Mouse (Mus musculus) erythroblast, adult 5-6 weeks (primary cell): ENCODE results near the gene E430018J23Rik. TPM values are rescaled to one million over a fixed set of nuclear protein-coding genes. Genes with fewer than 3 reads are reported as not detected.
A peak's percentile ranks its signal among the peaks of the same experiment; 100 is the strongest.
"Not testable (repeated sequence)": the region's sequence is repeated elsewhere in the genome, so short reads cannot be mapped to it uniquely, and the experiment has no call there.

Experiments
- ATAC-seq: replicated peaks from 2 replicates; pipeline ENCODE4 v1.8.0; 2016; ENCODE audit warnings: moderate number of reproducible peaks, mild to moderate bottlenecking, moderate TSS enrichment, inconsistent platforms; ENCODE audit not compliant: poor library complexity, low FRiP score, severe bottlenecking
- total RNA-seq, 2 experiments: library from RNA; stranded (forward) in 1 of 2; stranded (reverse) in 1 of 2; fragments of 150-400 nt in 1 of 2; fragments of 200-764, 138-1000 nt in 1 of 2; gene quantifications; 2 replicates each; pipeline versions ENCODE4 v1.2.3 to v1.2.4; 2015 to 2017; ENCODE audit warnings: low replicate concordance in 2 of 2

E430018J23Rik gene
- total RNA-seq, 2 experiments from 2014 or later: 3.4 TPM; not detected in 1

DNA sequence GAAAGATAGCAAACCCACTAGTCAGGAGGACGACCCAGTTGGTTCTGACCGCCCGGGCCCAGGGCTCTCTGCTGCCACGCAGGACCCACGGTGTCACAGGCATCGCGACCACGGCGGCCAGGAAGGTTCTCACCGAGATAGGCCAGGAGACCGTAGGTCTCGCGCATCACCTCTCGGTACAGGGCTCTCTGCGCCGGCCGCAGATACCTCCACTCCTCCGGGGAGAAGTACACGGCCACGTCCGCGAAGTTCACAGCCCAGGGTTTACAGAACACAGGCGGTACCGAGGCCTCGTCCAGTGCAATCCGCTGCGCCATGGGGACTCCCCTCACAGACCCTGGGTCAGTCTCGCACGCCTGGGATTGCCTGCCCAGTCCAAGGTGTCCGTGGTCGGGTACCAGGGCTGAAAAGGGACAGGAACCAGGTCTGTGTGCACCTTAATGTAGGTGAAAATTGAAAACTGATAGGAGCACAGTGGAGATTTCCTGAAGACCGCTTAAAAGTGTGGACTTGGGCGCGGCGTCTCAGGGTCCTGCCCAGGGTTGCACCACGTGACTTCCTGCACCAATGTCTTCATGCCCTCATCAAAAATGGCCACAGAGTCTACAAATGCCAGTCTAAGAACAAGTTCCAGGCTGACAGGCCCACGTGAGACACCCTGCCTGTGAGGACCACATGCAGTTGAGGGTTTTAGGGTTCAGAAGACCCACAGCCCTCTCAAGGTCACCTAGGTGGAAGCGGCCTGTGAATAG is 6.6 kb downstream of the E430018J23Rik start, which contains the start of gene 9130019O22Rik:
Gene 9130019O22Rik (minus strand): TSS at position 526 of the 752 bp plus-strand sequence.
- peak; percentile 91 for ATAC-seq

DNA sequence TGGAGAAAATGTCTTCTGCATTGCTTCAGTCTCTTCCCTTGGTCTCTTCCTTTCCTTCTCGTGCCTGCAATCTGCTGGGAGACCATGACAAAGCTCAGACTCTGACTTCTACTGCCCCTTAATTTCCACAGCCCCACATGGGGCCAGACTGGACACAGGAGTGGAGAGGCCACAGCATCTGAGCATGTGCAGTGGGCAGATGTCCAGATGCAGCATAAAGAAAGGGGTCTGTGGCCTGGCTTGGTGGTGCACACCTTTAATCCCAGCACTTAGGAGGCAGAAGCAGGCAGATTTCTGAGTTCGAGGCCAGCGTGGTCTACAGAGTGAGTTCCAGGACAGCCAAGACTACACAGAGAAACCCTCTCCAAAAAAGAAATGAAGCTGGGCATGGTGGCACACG is 7.9 kb downstream of the E430018J23Rik start:
- ATAC-seq: not testable (repeated sequence)

DNA sequence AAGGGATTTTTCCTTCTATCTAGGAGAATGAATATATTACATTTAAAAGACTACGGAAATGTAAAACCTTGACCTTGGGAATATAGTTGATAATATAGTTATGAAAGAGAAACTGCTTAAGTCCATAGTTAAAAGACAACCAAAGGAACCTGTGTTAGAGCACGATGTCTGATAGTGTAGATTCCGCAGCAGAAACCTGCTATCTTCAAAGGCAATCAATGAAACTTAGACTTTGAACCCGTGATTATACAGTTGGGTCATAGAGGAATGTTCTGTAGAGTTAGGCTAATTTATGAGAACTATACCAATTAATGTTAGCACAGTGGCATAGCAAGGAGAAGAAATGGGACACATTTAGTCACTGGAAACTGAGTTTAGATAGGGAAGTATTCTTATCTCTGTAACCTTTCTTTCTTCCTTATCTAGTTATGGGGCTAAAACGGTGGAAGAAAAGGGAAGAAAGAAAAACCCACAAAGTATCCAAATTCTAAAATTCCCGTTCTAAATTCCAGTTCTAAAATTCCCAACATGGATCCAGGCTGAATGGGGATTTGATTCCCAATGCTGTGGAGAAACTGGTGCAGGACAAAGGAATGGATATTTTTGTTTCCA is 15.0 kb downstream of the E430018J23Rik start:
- ATAC-seq: no peak

DNA sequence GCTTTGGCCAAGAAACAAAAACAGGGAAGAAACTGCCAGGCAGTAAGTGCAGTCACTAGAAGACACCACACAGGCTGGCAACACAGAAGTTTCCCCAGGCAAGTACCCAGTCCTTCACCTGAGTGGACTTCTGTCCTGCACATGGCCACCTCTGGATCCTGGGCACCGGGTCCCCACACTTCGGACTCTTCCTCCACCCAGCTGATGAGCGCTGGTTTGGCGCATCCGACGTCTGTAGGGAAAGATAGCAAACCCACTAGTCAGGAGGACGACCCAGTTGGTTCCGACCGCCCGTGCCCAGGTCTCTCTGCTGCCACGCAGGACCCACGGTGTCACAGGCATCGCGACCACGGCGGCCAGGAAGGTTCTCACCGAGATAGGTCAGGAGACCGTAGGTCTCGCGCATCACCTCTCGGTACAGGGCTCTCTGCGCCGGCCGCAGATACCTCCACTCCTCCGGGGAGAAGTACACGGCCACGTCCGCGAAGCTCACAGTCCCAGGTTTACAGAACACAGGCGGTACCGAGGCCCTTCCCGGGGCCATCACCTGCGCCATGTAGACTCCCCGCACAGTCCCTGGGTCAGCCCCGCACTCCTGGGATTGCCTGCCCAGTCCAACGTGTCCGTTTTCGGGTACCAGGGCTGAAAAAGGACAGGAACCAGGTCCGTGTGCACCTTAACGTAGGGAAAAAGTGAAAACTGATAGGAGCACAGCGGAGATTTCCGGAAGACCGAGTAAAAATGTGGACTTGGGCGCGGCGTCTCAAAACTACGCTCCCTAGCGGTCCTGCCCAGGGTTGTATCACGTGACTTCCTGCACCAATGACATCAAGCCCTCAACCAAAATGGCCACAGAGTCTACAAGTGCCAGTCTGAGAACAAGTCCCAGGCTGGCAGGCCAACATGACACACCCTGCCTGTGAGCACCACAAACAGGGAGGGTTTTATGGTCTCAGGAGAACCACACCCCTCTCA is 17.9 kb downstream of the E430018J23Rik start, which contains the start of gene Zfp747:
Gene Zfp747 (minus strand): TSS at position 780 of the 975 bp plus-strand sequence.
- peak; percentile 95 for ATAC-seq

DNA sequence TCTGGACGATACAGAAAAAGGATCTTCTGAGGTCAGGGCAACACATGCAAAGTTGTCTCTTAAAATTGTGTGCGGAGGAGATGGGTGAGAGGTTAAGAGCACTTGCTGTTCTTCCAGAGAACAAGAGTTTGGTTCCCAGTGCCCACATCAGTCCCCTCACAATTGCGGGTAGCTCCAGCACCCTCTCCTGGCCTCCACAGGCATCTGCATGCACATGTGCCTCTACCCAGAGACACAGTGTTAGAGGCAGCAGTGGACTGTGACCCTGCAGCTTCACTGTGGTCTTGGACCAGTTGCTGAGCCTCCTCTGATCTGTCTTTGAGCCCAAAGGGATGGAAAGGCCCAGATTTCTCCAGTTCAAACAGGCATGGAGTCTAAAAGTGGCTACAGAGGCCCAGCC is 21.6 kb downstream of the E430018J23Rik start:
- not testable (repeated sequence) for ATAC-seq

DNA sequence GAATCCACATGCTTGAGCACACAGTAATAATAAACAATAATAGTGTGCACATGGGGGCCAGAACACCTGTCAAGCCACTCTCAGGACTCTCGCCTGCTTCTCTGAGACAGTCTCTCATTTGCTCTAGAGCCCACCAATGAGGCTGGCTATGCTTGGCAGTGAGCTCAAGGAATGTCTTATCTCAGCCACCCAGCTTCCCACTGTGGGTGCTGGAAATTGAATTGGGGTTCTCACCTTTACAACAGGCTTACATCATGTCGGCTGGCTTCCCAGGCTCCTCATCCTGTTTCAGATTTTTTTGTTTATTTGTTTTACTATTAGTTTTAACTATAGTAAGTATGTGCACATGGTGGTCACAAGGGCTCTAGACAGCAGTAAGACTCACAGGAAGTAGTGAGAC is 22.2 kb downstream of the E430018J23Rik start:
- no peak for ATAC-seq

DNA sequence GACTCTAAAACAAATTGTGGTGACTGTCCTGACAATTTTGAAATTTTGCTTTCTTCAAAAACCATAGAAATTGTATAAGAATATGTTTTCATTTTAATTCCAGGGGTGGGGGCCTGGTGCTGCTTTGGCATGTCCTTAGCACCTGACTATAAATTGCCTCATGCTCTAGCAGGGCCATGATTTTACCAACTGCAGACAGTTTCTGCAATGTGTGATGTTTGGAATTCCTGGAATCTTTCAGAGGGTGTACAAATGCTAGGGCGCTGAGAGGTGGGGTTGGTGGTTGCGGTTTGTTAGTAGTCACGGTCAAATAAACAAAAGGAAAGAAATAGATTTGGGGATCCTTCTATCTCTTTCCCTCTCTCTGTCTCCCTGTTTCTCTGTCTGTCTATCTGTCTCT is 27.2 kb downstream of the E430018J23Rik start:
- no peak for ATAC-seq

DNA sequence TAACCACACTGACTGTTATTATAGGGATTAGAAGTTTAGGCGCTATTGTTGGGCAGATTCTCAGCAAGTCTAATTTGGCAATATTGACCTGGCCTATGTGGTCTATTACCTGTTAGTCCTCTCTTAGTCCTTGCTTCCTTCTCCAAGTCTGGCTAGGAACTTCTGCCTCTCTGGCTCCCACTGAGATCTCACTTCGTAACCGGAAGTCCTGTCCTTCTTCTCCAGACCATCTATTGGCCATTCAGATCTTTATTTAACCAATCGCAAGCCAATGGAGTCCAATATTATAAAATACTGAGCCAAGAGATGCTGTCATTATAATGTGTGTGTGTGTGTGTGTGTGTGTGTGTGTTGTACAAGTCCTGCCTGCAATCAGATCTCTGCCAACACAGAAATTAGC is 29.3 kb downstream of the E430018J23Rik start:
- no peak for ATAC-seq

DNA sequence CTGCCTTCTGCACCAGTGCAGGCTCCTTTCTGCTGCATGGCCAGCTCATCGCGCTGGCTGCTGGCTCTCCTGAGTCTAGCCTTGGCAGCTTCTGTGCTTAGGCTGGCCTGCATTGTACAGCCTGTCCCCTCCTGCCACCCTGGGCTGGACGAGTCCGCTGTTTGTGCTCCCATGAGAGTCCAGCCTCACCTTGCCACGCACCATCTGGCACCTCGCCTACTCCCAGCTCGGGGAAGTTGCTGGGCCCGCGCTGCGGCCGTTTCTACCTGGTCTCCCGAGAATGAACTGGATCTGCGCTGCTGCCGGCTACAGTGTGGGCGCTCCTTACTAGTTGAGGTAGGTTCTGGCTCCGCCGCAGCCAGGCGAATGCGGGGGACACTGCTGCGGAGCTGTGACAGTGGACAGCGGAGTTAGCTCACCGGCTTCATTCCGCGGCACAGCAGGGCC is 29.9 kb downstream of the E430018J23Rik start:
- no peak for ATAC-seq

DNA sequence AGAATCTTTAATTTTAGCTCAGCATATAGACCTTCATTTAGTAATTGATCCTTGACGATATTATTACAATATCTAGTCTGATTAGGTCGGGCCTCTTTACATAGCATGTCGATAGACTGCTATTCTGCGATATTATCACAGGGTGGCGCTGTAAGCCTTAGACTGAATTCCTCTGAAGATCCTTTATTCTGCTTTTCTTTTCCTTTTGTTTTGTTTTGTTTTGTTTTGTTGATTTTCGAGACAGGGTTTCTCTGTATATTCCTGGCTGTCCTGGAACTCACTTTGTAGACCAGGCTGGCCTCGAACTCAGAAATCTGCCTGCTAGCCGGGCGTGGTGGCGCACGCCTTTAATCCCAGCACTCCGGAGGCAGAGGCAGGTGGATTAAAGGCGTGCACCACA is 31.0 kb downstream of the E430018J23Rik start:
- ATAC-seq: not testable (repeated sequence)

DNA sequence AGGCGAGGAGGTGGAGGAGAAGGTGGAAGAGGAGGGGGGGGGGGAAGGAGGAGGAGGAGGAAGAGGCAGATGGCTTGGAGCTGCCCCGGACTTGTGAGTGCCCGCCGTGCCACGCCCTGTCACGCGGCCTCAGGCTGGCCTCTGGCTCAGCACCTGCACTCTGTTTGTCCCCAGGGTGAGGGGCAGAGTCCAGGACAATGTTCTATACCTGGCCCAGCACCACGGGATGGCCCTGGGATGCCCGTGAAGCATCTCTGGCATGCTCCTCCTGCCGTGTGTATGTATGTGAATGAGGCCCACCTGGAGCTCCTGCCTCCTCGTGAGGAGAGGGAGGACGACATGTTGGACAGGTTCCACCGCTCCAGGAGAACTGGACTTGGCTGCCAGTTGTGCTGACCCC is 32.0 kb downstream of the E430018J23Rik start:
- ATAC-seq: no peak

DNA sequence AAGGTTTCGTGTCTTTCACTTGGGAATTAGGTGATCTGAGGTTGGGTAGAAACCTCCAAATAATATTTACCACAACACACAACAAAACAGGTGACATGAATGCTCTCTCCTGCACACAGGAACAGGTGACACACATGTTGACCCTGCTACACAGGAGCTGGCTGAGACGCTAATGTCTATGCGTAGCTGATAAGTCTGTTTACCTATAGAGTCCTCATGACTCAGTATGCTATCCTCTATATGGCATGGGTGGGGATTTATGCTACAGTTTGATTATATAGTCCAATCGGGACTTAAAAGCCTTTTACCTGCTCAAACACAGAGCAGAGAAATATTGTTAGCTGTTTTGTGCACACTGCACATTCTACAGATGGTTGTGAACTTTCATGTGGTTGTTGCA is 33.2 kb downstream of the E430018J23Rik start:
- no peak for ATAC-seq

DNA sequence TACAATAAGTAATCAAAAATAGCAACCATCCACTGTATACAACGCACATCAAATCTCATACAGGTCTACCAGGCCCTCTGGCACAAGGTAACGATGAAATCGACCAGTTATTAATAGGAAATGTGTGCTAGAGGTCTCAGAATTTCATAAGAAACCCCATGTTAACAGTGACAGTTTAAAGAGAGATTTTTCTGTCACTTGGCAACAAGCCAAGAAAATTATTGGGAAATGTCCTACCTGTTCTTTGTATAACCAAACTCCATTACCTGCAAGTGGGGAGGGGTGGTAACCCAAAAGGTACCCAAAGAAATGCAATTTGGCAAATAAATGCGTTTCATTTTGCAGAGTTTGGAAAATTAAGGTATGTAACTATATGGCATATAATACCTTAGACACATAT is 35.0 kb downstream of the E430018J23Rik start:
- ATAC-seq: no peak

DNA sequence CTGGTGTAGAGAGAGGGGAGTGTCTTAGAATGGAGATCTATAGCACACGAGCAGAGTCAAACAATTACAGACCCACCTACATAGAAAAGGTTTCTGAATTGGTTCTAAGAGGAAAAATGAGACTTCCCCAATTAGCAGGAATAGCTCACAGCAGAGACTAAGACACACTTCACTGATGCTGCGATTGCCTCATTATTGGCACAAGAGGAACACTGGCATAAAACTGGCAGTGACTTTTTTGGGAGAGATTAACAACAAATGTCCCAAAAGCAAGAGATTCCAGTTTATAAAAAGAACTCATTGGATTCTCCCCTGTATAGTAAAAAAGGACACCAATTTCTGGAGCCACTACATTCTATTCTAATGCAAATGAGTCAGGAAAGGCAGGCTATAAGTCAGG is 35.6 kb downstream of the E430018J23Rik start:
- no peak for ATAC-seq

DNA sequence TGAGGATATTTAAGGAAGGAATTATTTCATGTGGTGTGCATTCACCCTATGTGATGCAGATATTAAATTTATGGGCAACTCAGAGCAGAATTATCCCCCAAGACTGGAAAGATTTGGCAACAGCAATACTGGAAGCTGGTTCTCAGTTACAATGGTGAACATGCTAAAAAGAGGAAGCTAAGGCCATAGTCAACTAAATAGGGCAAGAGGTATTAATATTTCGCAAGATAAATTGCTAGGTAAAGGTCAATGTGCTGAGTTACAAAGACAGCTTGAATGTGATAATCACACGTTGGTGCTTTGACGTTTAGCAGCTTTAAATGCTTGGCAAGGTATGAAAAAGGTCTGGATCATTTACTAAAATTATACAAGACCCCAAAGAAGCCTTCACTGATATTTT is 37.6 kb downstream of the E430018J23Rik start:
- no peak for ATAC-seq

DNA sequence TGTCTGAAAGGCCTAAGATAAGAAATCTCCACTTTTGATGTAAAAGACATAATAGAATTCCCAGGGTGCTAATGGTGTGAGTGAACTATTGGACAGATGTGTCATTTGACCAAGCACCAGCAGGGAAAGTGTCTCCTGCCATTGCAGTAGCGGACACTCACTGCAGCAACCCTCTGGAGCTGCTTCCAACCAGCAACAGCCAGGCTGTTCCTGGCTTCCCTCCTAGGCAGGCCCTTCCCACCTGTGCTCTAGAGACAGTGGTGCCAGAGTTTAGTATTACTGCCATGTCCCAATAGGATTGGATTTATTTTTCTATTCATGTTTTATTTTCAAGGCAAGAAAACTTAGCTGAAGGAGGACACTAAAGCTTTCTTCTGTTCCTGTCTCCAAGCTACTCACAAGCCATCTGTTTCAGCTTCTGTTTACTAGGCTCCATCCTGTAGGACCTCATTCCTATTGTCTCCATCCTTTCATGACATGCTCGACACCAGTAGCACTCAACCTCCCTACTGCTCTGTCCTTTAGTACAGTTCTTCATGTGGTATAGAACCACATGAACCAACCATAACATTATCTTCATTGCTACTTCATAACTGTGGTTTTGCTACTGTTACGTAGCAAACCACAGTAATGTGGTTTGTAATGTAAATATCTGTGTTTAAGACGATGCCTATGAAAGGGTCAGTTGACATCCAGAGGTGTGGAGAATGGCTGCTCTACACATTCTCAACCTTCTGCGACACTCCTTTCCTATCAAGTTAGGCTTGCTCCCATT is 42.0 kb downstream of the E430018J23Rik start:
- ATAC-seq: no peak

DNA sequence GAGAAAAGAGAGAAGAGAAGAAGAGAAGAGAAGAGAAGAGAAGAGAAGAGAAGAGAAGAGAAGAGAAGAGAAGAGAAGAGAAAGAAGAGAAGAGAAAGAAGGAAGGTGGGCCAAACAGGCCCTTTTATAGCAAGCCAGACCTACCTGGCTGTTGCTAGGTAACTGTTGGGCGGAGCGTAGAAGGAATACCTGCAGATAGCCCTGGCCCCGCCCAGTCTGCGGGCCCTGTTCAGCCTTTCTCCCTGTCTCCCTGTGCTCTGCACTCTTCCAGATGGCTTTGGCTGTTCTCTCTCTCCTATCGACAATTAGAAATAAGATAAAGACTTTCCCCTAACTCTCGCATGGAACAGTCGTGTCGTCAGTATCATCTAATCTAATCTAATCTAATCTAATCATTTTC is 46.8 kb downstream of the E430018J23Rik start:
- no peak for ATAC-seq

DNA sequence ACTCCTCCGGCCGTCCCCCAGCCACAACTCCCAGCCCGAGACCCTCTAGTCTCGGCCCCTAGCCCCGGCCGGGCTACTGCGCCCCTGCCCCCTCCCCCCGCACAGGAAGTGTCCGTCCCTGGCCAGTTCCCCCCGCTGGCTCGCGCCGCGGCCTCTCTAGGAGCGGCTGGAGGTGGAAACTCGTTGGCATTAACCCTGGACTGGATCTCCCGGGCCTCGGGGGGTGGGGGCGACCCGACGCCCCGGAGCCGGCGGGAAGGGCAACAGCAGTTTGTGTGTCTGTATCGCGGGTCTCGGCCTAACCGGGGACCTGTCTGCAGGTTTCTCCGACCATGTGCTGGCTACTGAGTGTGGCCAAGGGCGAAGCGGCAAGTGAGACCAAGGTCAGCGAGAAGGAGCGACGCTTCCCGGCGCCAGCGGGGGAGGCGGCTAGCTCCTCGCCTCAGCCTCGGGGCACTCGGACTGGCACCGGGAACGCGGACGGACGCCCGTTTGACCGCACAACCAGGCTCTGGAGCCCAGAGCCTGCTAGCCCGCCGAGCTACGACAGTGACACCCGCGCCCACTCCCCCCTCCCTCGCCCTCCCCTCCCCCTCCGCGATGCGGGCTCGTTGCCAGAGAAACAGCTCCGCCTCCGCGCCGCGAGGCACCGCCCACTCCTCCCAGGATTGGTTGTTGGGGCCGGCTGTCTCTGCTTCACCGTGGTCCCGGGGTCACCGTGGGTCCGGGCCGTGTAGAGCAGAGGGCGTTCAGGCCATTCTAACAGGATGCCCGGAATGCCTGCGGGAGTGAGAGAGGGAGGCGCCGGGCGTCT is 47.7 kb downstream of the E430018J23Rik start, which contains the start of gene Zfp768:
Gene Zfp768 (minus strand): TSS at position 78 of the 814 bp plus-strand sequence.
- peak; percentile 86 for ATAC-seq
